Mouse (Mus musculus) CH12.LX (cell line): ENCODE measurements around the gene Ddx28.

ENCODE experiments used
- ELF1 ChIP-seq: IDR thresholded peaks from 2 replicates; pipeline ENCODE4 v1.6.1; 2014; ENCODE audit warnings: low read depth, mild to moderate bottlenecking, inconsistent platforms, low read length, improper control_type of control experiment
- MEF2A ChIP-seq: IDR thresholded peaks from 2 replicates; pipeline ENCODE4 v1.6.1; 2014; ENCODE audit warnings: low read depth, mild to moderate bottlenecking, inconsistent platforms, low read length, improper control_type of control experiment, borderline replicate concordance

DNA sequence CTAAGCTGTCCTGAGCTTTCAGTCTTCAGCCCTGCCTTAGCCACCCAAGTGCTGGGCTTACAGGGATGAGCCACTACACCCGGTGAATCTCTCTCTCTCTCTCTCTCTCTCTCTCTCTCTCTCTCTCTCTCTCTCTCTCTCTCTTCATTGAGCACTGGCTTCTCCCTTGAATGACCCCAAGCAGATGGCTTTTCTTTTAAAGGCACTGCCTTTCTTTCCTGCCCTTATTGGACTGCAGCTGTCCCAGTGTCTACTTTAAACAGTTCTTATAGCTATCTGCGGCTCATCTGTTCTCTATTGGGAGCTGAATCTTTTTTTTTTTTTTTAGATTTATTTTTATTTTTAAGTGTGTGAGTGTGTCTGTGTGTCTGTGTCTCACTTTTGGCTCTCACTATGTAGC lies 31.4 kb upstream of the Ddx28 start:
- TF ChIP-seq ELF1 (no peak), MEF2A (no peak)
